Mouse (Mus musculus): ENCODE measurements around the gene Ddhd1.
A peak's percentile ranks its signal among the peaks of the same experiment; 100 is the strongest.

DNA sequence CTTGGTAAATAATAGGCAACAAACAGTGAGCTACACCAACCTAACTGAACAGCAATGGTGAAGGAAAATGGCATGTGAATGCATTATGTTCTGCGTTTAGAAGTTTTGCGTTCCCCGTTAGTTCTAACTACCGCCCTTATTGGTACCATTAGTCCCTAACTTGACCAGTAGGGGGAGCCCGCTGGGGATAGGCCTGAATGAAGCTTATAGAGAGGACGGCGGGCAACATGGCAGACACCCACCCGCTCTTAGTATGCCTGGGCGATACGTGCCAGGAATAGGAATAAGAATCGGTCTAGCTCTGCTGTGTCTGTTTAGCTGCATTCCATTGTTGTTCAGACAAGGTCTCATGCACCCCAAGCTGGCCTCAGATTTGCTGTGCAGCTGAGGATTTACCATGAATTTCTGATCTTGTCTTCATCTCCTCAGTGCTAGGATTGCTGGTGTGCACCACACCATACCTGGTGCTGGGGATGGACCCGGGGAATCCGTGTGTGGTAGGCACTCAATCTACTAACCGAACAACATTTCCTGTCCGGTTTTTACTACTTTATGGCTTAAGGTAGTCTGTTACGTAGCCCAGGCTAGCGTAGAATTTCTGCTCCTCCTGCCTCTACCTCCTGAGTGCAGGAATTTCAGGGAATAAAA, 106.7 kb downstream of the Ddhd1 start:
- TF ChIP-seq CTCF (IDR thresholded peaks at IDR 0.05; ENCODE audit: low read depth, low read length) (peak; percentile 57), POLR2A (IDR thresholded peaks at IDR 0.05; ENCODE audit: insufficient read depth, low read length) (no peak)
